Mouse (Mus musculus): ENCODE measurements at regions not wholly inside any gene's neighbourhood (a gene's known extent, or its start where the extent isn't known, plus 50 kb on each side); places are given as distances from the start of the nearest gene placed in this dataset.

- Histone ChIP-seq H3K27me3 (ENCODE audit: control insufficient read depth, insufficient read depth, low read length) (peaks cover 8% of the 10 kb centered on the region), H3K27ac (replicated peaks; ENCODE audit: low read depth, low read length) (no peak overlapping the region), H3K36me3 (ENCODE audit: control insufficient read depth, insufficient read depth, low read length) (no peaks in the 10 kb centered on the region), H3K9me3 (ENCODE audit: control insufficient read depth, low read length) (no peaks in the 10 kb centered on the region), H3K4me1 (ENCODE audit: control insufficient read depth, insufficient read depth, low read length) (no peaks in the 10 kb centered on the region), H3K4me2 (ENCODE audit: low read depth, severe bottlenecking) (no peak overlapping the region), H3K4me3 (ENCODE audit: low read depth, low read length) (no peak overlapping the region), H3K9ac (ENCODE audit: low read length) (no peak overlapping the region)
- DNase-seq (ENCODE audit: low spot score): no peak
- 70% methylated on average over 4 of the region's 4 CpGs for whole genome bisulfite sequencing
- no peak for ATAC-seq (ENCODE audit: insufficient number of reproducible peaks, low FRiP score, low TSS enrichment, low read depth)
These were observed 213.3 kb downstream of the Tmsb4x start for GRCm38 (mm10) chrX:166995855-166996254.

- no peak for ATAC-seq (ENCODE audit: insufficient number of reproducible peaks, low FRiP score, low TSS enrichment, low read depth)
- H3K4me3 ChIP-seq (ENCODE audit: low read depth, low read length): no peak overlapping the region
- no peak for DNase-seq (ENCODE audit: low spot score)
- no peak overlapping the region for H3K4me2 ChIP-seq (ENCODE audit: low read depth, severe bottlenecking)
- no peaks in the 10 kb centered on the region for H3K9me3 ChIP-seq (ENCODE audit: control insufficient read depth, low read length)
- no peak overlapping the region for H3K9ac ChIP-seq (ENCODE audit: low read length)
- H3K4me1 ChIP-seq (ENCODE audit: control insufficient read depth, insufficient read depth, low read length): no peaks in the 10 kb centered on the region
- H3K27me3 ChIP-seq (ENCODE audit: control insufficient read depth, insufficient read depth, low read length): no peaks in the 10 kb centered on the region
- 93% methylated on average over 6 of the region's 6 CpGs for WGBS
- H3K27ac ChIP-seq (replicated peaks; ENCODE audit: low read depth, low read length): no peak overlapping the region
- H3K36me3 ChIP-seq (ENCODE audit: control insufficient read depth, insufficient read depth, low read length): no peaks in the 10 kb centered on the region
These were observed 228.1 kb downstream of the Tmsb4x start for GRCm38 (mm10) chrX:166981003-166981402.

- no peak overlapping the region for H3K27ac ChIP-seq (replicated peaks; ENCODE audit: low read depth, low read length)
- H3K36me3 ChIP-seq (ENCODE audit: control insufficient read depth, insufficient read depth, low read length): no peaks in the 10 kb centered on the region
- no peak for ATAC-seq (ENCODE audit: insufficient number of reproducible peaks, low FRiP score, low TSS enrichment, low read depth)
- H3K4me1 ChIP-seq (ENCODE audit: control insufficient read depth, insufficient read depth, low read length): no peaks in the 10 kb centered on the region
- 80% methylated on average over 4 of the region's 4 CpGs for WGBS
- no peak overlapping the region for H3K4me2 ChIP-seq (ENCODE audit: low read depth, severe bottlenecking)
- DNase-seq (ENCODE audit: low spot score): no peak
- no peak overlapping the region for H3K4me3 ChIP-seq (ENCODE audit: low read depth, low read length)
- no peak overlapping the region for H3K9ac ChIP-seq (ENCODE audit: low read length)
- no peaks in the 10 kb centered on the region for H3K9me3 ChIP-seq (ENCODE audit: control insufficient read depth, low read length)
- no peaks in the 10 kb centered on the region for H3K27me3 ChIP-seq (ENCODE audit: control insufficient read depth, insufficient read depth, low read length)
These were observed 228.6 kb downstream of the Tmsb4x start for GRCm38 (mm10) chrX:166980504-166980903.

- no peaks in the 10 kb centered on the region for H3K36me3 ChIP-seq (ENCODE audit: control insufficient read depth, insufficient read depth, low read length)
- no peak for ATAC-seq (ENCODE audit: insufficient number of reproducible peaks, low FRiP score, low TSS enrichment, low read depth)
- no peak overlapping the region for H3K4me2 ChIP-seq (ENCODE audit: low read depth, severe bottlenecking)
- DNase-seq (ENCODE audit: low spot score): no peak
- H3K27ac ChIP-seq (replicated peaks; ENCODE audit: low read depth, low read length): no peak overlapping the region
- H3K4me1 ChIP-seq (ENCODE audit: control insufficient read depth, insufficient read depth, low read length): no peaks in the 10 kb centered on the region
- H3K9ac ChIP-seq (ENCODE audit: low read length): no peak overlapping the region
- H3K27me3 ChIP-seq (ENCODE audit: control insufficient read depth, insufficient read depth, low read length): no peaks in the 10 kb centered on the region
- H3K4me3 ChIP-seq (ENCODE audit: low read depth, low read length): no peak overlapping the region
- H3K9me3 ChIP-seq (ENCODE audit: control insufficient read depth, low read length): no peaks in the 10 kb centered on the region
These were observed 232.1 kb downstream of the Tmsb4x start for GRCm38 (mm10) chrX:166977029-166977428.

GRCm38 (mm10) chrX:166971721-166972120 is 237.4 kb downstream of the Tmsb4x start:
- H3K36me3 ChIP-seq (ENCODE audit: control insufficient read depth, insufficient read depth, low read length): no peaks in the 10 kb centered on the region
- peaks cover 8% of the 10 kb centered on the region for H3K27me3 ChIP-seq (ENCODE audit: control insufficient read depth, insufficient read depth, low read length)
- WGBS: 44% methylated on average over 1 of the region's 1 CpGs
- H3K4me3 ChIP-seq (ENCODE audit: low read depth, low read length): no peak overlapping the region
- H3K4me1 ChIP-seq (ENCODE audit: control insufficient read depth, insufficient read depth, low read length): no peaks in the 10 kb centered on the region
- DNase-seq (ENCODE audit: low spot score) (no peak), ATAC-seq (ENCODE audit: insufficient number of reproducible peaks, low FRiP score, low TSS enrichment, low read depth) (no peak)
- no peak overlapping the region for H3K9ac ChIP-seq (ENCODE audit: low read length)
- H3K27ac ChIP-seq (replicated peaks; ENCODE audit: low read depth, low read length): no peak overlapping the region
- H3K4me2 ChIP-seq (ENCODE audit: low read depth, severe bottlenecking): no peak overlapping the region
- H3K9me3 ChIP-seq (ENCODE audit: control insufficient read depth, low read length): no peaks in the 10 kb centered on the region

GRCm38 (mm10) chrX:166964656-166965582 is 244.2 kb downstream of the Tmsb4x start:
- Histone ChIP-seq H3K9ac (ENCODE audit: low read length) (no peak overlapping the region), H3K27me3 (ENCODE audit: control insufficient read depth, insufficient read depth, low read length) (peaks cover 8% of the 10 kb centered on the region), H3K9me3 (ENCODE audit: control insufficient read depth, low read length) (no peaks in the 10 kb centered on the region), H3K4me2 (ENCODE audit: low read depth, severe bottlenecking) (no peak overlapping the region), H3K27ac (replicated peaks; ENCODE audit: low read depth, low read length) (no peak overlapping the region), H3K36me3 (ENCODE audit: control insufficient read depth, insufficient read depth, low read length) (no peaks in the 10 kb centered on the region), H3K4me1 (ENCODE audit: control insufficient read depth, insufficient read depth, low read length) (no peaks in the 10 kb centered on the region), H3K4me3 (ENCODE audit: low read depth, low read length) (no peak overlapping the region)
- DNase-seq (ENCODE audit: low spot score) (no peak), ATAC-seq (ENCODE audit: insufficient number of reproducible peaks, low FRiP score, low TSS enrichment, low read depth) (no peak)
- 78% methylated on average over 7 of the region's 7 CpGs for WGBS

- H3K27ac ChIP-seq (replicated peaks; ENCODE audit: low read depth, low read length): no peak overlapping the region
- no peaks in the 10 kb centered on the region for H3K4me1 ChIP-seq (ENCODE audit: control insufficient read depth, insufficient read depth, low read length)
- no peaks in the 10 kb centered on the region for H3K36me3 ChIP-seq (ENCODE audit: control insufficient read depth, insufficient read depth, low read length)
- no peaks in the 10 kb centered on the region for H3K9me3 ChIP-seq (ENCODE audit: control insufficient read depth, low read length)
- H3K4me3 ChIP-seq (ENCODE audit: low read depth, low read length): no peak overlapping the region
- H3K27me3 ChIP-seq (ENCODE audit: control insufficient read depth, insufficient read depth, low read length): no peaks in the 10 kb centered on the region; the same call in 1 of the 2 replicates
- DNase-seq (ENCODE audit: low spot score): no peak
- H3K9ac ChIP-seq (ENCODE audit: low read length): no peak overlapping the region
- 66% methylated on average over 14 of the region's 14 CpGs for WGBS
- H3K4me2 ChIP-seq (ENCODE audit: low read depth, severe bottlenecking): no peak overlapping the region
- ATAC-seq (ENCODE audit: insufficient number of reproducible peaks, low FRiP score, low TSS enrichment, low read depth): no peak
These were observed 256.5 kb downstream of the Tmsb4x start for GRCm38 (mm10) chrX:166952528-166953189.

- Histone ChIP-seq H3K9me3 (ENCODE audit: control insufficient read depth, low read length) (no peaks in the 10 kb centered on the region), H3K27me3 (ENCODE audit: control insufficient read depth, insufficient read depth, low read length) (no peaks in the 10 kb centered on the region; the same call in 1 of the 2 replicates), H3K36me3 (ENCODE audit: control insufficient read depth, insufficient read depth, low read length) (no peaks in the 10 kb centered on the region), H3K4me1 (ENCODE audit: control insufficient read depth, insufficient read depth, low read length) (no peaks in the 10 kb centered on the region), H3K9ac (ENCODE audit: low read length) (no peak overlapping the region), H3K4me2 (ENCODE audit: low read depth, severe bottlenecking) (no peak overlapping the region), H3K4me3 (ENCODE audit: low read depth, low read length) (no peak overlapping the region), H3K27ac (replicated peaks; ENCODE audit: low read depth, low read length) (no peak overlapping the region)
- 85% methylated on average over 6 of the region's 6 CpGs for WGBS
- ATAC-seq (ENCODE audit: insufficient number of reproducible peaks, low FRiP score, low TSS enrichment, low read depth): no peak
- DNase-seq (ENCODE audit: low spot score): no peak
These were observed 258.1 kb downstream of the Tmsb4x start for GRCm38 (mm10) chrX:166951011-166951410.

Data from limb, embryonic 11.5 days (tissue).